Mouse (Mus musculus) CH12.LX (cell line): ENCODE results near the gene Gm26602. TPM values are rescaled to one million over a fixed set of nuclear protein-coding genes. Genes with fewer than 3 reads are reported as not detected.

Source experiments
- DNase-seq: peaks from one replicate; pipeline ENCODE4 v3.0.0-alpha.2; 2013; ENCODE audit errors: extremely low read depth
- H3K27ac ChIP-seq: 2 replicates; pipeline ENCODE4 v1.5.1; 2012; ENCODE audit warnings: low read depth, mild to moderate bottlenecking, control low read depth, moderate library complexity; ENCODE audit not compliant: insufficient read depth
- H3K27me3 ChIP-seq: replicated peaks from 2 replicates; pipeline ENCODE3; 2012; ENCODE audit warnings: inconsistent platforms
- H3K36me3 ChIP-seq, 2 experiments: replicated peaks in 1 of 2; 2 replicates each; pipeline versions ENCODE3 to v1.6.1; 2012; ENCODE audit warnings: inconsistent platforms in 1 of 2, low read length in 1 of 2, mild to moderate bottlenecking in 1 of 2, mixed read lengths in 1 of 2, moderate library complexity in 1 of 2; ENCODE audit not compliant: control insufficient read depth in 1 of 2, insufficient read depth in 1 of 2
- H3K4me1 ChIP-seq, 2 experiments: 2 replicates each; pipeline ENCODE4 v1.6.1; 2012; ENCODE audit warnings: inconsistent platforms in 1 of 2, moderate library complexity in 1 of 2; ENCODE audit not compliant: insufficient read depth in 2 of 2, control insufficient read depth in 1 of 2
- H3K4me2 ChIP-seq: 2 replicates; pipeline ENCODE4 v1.6.1; 2012; ENCODE audit warnings: low read depth, mild to moderate bottlenecking, control low read depth; ENCODE audit not compliant: poor library complexity, insufficient read depth, severe bottlenecking
- H3K4me3 ChIP-seq, 3 experiments: fragments of 150-350 bp in 1 of 3; sonication (generic) in 1 of 3; replicated peaks in 1 of 3; 2 replicates each; pipeline versions ENCODE3 to v1.5.1; 2011 to 2012; ENCODE audit warnings: low read depth in 2 of 3, low read length in 2 of 3, mild to moderate bottlenecking in 2 of 3, moderate library complexity in 2 of 3, control low read depth in 1 of 3, improper control_type of control experiment in 1 of 3, inconsistent platforms in 1 of 3, mixed read lengths in 1 of 3; ENCODE audit not compliant: poor library complexity in 1 of 3
- H3K79me2 ChIP-seq: replicated peaks from 2 replicates; pipeline ENCODE4 v1.6.1; 2012; ENCODE audit warnings: mild to moderate bottlenecking, moderate library complexity; ENCODE audit not compliant: control insufficient read depth, poor library complexity, insufficient read depth, severe bottlenecking; ENCODE audit errors: extremely low read depth
- H3K9ac ChIP-seq: 2 replicates; pipeline ENCODE4 v1.6.1; 2012; ENCODE audit warnings: low read depth, mild to moderate bottlenecking, control low read depth, moderate library complexity; ENCODE audit not compliant: insufficient read depth
- H3K9me3 ChIP-seq: replicated peaks from 2 replicates; pipeline ENCODE3; 2012; ENCODE audit warnings: low read length, inconsistent platforms, mixed read lengths
- CHD2 ChIP-seq: IDR thresholded peaks from 2 replicates; pipeline ENCODE4 v1.6.1; 2011; ENCODE audit warnings: low read length, improper control_type of control experiment
- CTCF ChIP-seq, 2 experiments: IDR thresholded peaks in 1 of 2; conservative IDR thresholded peaks in 1 of 2; 2 replicates each; pipeline ENCODE4 v1.5.1; 2011 to 2012; ENCODE audit warnings: low read depth in 2 of 2, low read length in 2 of 2, improper control_type of control experiment in 1 of 2, inconsistent platforms in 1 of 2, mild to moderate bottlenecking in 1 of 2, moderate library complexity in 1 of 2
- ELF1 ChIP-seq: IDR thresholded peaks from 2 replicates; pipeline ENCODE4 v1.6.1; 2014; ENCODE audit warnings: low read depth, mild to moderate bottlenecking, inconsistent platforms, low read length, improper control_type of control experiment
- EP300 ChIP-seq: IDR thresholded peaks from 2 replicates; pipeline ENCODE4 v1.6.1; 2011; ENCODE audit warnings: low read length, improper control_type of control experiment
- JUN ChIP-seq: IDR thresholded peaks from 2 replicates; pipeline ENCODE4 v1.6.1; 2011; ENCODE audit warnings: low read depth, mild to moderate bottlenecking, low read length, improper control_type of control experiment, moderate library complexity; ENCODE audit not compliant: insufficient read depth
- MAX ChIP-seq: IDR thresholded peaks from 2 replicates; pipeline ENCODE4 v1.6.1; 2011; ENCODE audit warnings: low read length, improper control_type of control experiment
- MXI1 ChIP-seq: IDR thresholded peaks from 2 replicates; pipeline ENCODE4 v1.6.1; 2011; ENCODE audit warnings: mild to moderate bottlenecking, low read depth, low read length, improper control_type of control experiment
- NELFE ChIP-seq: IDR thresholded peaks from 2 replicates; pipeline ENCODE4 v1.6.1; 2011; ENCODE audit warnings: low read depth, low read length, improper control_type of control experiment
- PAX5 ChIP-seq: IDR thresholded peaks from 2 replicates; pipeline ENCODE4 v1.6.1; 2012; ENCODE audit warnings: low read length, inconsistent platforms, mixed read lengths
- POLR2AphosphoS2 ChIP-seq: IDR thresholded peaks from 2 replicates; pipeline ENCODE4 v1.6.1; 2011; ENCODE audit warnings: low read depth, low read length, improper control_type of control experiment
- RCOR1 ChIP-seq: conservative IDR thresholded peaks from 2 replicates; pipeline ENCODE4 v1.6.1; 2012; ENCODE audit warnings: low read depth, mild to moderate bottlenecking, inconsistent platforms, low read length, improper control_type of control experiment
- SIN3A ChIP-seq: IDR thresholded peaks from 2 replicates; pipeline ENCODE4 v1.6.1; 2012; ENCODE audit warnings: low read length, improper control_type of control experiment, inconsistent platforms
- TBP ChIP-seq: conservative IDR thresholded peaks from 2 replicates; pipeline ENCODE4 v1.6.1; 2011; ENCODE audit warnings: low read depth, low read length, improper control_type of control experiment
- TCF12 ChIP-seq: IDR thresholded peaks from 2 replicates; pipeline ENCODE4 v1.6.1; 2014; ENCODE audit warnings: low read depth, mild to moderate bottlenecking, inconsistent platforms, low read length, improper control_type of control experiment
- ZKSCAN1 ChIP-seq: IDR thresholded peaks from 2 replicates; pipeline ENCODE4 v1.6.1; 2012; ENCODE audit warnings: low read depth, inconsistent platforms, low read length, improper control_type of control experiment, borderline replicate concordance
- ZMIZ1 ChIP-seq: IDR thresholded peaks from 2 replicates; pipeline ENCODE4 v1.6.1; 2012; ENCODE audit warnings: low read depth, mild to moderate bottlenecking, inconsistent platforms, low read length, improper control_type of control experiment
- ZNF384 ChIP-seq: IDR thresholded peaks from 2 replicates; pipeline ENCODE4 v1.6.1; 2012; ENCODE audit warnings: low read depth, low read length, improper control_type of control experiment, inconsistent platforms
- dilution Hi-C: fragments of 300-500 bp; cut with MboI; formaldehyde crosslinking; loops from 2 replicates; pipeline ENCODE4 v1.14.3; 2020; ENCODE audit warnings: low sequenced_read_pairs; ENCODE audit not compliant: extremely low pct_unique_long_range_greater_than_20kb, extremely low pct_ligation_motif_present
- in situ Hi-C: fragments of 300-500 bp; cut with MboI; formaldehyde crosslinking; loops from 3 replicates; pipeline ENCODE4 v1.14.3; 2019; ENCODE audit warnings: low sequenced_read_pairs, low pct_ligation_motif_present, low pct_unique_long_range_greater_than_20kb, mixed read lengths
- polyA plus RNA-seq: library from polyadenylated mRNA; unstranded; fragments of >175 nt; gene quantifications from 2 replicates; pipeline ENCODE4 v1.2.1, GENCODE M21; 2012; ENCODE audit warnings: low read depth; ENCODE audit not compliant: insufficient read length
- total RNA-seq, 2 experiments: library from RNA; depleted of rRNA; stranded (reverse); fragments of 300-350 nt in 1 of 2; fragments of >200 nt in 1 of 2; gene quantifications; 2 replicates each; pipeline ENCODE4 v1.2.3; 2012 to 2014

Gm26602 gene
- total and polyA plus RNA-seq, 3 experiments: 8.1 TPM; not detected in 2

DNA sequence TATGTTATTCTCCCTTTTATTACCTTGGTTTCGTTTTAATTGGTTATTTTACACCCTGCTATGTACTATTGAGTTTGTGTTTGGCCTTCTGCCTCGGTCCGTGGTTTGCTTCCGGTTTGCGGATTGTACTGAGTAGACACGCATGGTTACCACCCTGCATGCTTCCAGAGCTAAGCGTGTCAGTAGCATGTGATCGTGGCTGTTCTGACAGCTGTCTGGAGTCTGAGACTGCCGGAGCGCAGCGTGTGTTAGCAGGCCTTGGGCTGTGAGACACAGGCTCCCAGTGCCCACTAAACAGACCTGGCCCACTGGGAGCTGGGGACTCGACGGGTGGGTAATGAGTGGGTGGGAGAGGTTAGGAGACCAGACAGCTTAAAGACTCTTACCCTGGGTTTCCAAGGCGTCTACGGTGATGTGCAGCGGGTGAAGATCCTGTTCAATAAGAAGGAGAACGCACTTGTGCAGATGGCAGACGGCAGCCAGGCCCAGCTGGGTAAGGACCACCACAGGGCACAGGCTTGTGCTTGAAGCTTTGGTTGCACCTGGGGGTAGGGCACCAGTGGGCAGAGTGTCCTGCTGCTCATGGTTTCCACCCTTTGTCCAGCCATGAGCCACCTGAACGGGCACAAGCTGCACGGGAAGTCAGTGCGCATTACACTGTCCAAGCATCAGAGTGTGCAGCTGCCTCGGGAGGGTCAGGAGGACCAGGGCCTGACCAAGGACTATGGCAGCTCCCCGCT, 48.4 kb upstream of the Gm26602 start:
- Histone ChIP-seq H3K27ac (no peak overlapping the region), H3K9me3 (no peaks in the 10 kb centered on the region), H3K36me3 (peaks cover 74 to 91% of the 10 kb centered on the region in 2 experiments), H3K9ac (no peak overlapping the region), H3K4me3 (no peak overlapping the region), H3K4me2 (no peak overlapping the region), H3K79me2 (peaks cover 34% of the 10 kb centered on the region), H3K27me3 (no peaks in the 10 kb centered on the region), H3K4me1 (peaks cover 13 to 17% of the 10 kb centered on the region in 2 experiments)
- no peak for DNase-seq
- dilution Hi-C loops (no loop called here), in situ Hi-C loops (no loop called here)
- TF ChIP-seq EP300 (no peak), POLR2AphosphoS2 (peak; percentile 81; the same call in 1 of the 2 replicates)

DNA sequence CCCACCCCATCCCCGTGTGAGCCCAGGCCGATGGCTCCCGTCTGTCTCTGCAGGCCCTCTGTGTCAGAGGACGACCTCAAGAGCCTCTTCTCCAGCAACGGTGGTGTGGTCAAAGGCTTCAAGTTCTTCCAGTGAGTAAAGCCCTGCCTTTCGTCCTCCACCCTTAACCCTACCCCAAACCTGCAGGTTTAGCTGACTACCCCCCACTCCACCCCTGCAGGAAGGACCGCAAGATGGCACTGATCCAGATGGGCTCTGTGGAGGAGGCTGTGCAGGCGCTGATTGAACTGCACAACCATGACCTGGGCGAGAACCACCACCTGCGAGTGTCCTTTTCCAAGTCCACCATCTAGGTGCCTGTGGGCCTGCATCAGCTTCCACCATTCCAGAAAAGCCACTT, 47.7 kb upstream of the Gm26602 start:
- Histone ChIP-seq H3K4me1 (peaks cover 6 to 10% of the 10 kb centered on the region in 2 experiments), H3K4me2 (no peak overlapping the region), H3K9me3 (no peaks in the 10 kb centered on the region), H3K36me3 (peaks cover 67 to 87% of the 10 kb centered on the region in 2 experiments), H3K4me3 (no peak overlapping the region), H3K9ac (no peak overlapping the region), H3K79me2 (peaks cover 27% of the 10 kb centered on the region), H3K27me3 (no peaks in the 10 kb centered on the region), H3K27ac (no peak overlapping the region)
- in situ Hi-C loops: no loop called here
- dilution Hi-C loops: no loop called here
- DNase-seq: no peak
- TF ChIP-seq ZKSCAN1: no peak
- no peak for TF ChIP-seq JUN
- no peak for TF ChIP-seq EP300

DNA sequence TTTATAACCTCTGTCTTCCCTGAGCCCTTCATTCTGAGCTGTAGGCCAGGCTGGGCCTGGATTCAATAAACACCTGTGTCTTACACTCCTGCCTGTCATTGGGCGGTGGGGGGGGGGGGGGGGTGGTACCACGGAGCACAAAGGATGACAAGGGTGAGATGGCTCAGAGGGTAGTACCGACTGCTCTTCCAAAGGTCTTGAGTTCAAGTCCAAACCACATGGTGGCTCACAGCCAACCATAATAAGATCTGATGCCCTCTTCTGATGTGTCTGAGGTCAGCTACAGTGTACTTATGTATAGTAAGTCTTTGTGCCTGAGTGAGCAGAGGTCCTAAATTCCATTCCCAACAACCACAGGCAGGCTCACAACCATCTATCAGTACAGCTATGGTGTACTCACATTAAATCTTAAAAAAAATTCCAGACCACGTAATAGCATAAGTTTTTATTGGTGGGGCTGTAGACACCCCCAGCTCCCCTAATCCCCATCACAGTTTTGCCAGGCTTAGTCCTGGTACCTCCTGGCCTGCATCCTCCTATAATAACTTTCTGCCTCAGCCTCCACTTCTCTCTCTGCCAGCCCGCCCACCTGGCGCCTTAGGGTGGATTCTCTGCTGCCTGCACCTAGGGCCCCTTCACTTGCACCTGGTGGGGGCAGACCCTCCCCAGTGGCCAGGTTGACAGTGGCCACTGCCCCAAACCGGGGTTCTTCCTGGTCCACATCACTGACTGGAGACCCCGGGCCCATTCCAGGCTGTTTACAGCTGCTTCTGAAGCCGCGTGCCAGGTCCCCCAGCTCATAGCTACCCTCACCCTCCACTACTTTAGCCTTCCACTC, 46.1 kb upstream of the Gm26602 start:
- no peak overlapping the region for H3K27ac ChIP-seq
- no peak overlapping the region for H3K4me2 ChIP-seq
- TF ChIP-seq MXI1 (0 out of 2 replicates have a peak, but pooled peaks have one; percentile 32), PAX5 (no peak), ZMIZ1 (peak; percentile 77), ELF1 (no peak), TCF12 (no peak), TBP (no peak), NELFE (0 out of 2 replicates have a peak, but pooled peaks have one; percentile 18), CTCF (conservative IDR thresholded peaks at IDR 0.05 in 1 of 2, IDR thresholded peaks at IDR 0.05 in 1 of 2; ENCODE audit: low read depth in 2 of 2, low read length in 2 of 2) (no peak), RCOR1 (0 out of 2 replicates have a peak, but pooled peaks have one; percentile 65), ZNF384 (no peak), SIN3A (0 out of 2 replicates have a peak, but pooled peaks have one; percentile 52), CHD2 (no peak), MAX (no peak)
- DNase-seq: no peak
- no peak overlapping the region for H3K4me3 ChIP-seq
- peaks cover 50 to 75% of the 10 kb centered on the region in 2 experiments for H3K36me3 ChIP-seq
- no peaks in the 10 kb centered on the region for H3K27me3 ChIP-seq
- no peaks in the 10 kb centered on the region for H3K9me3 ChIP-seq
- H3K9ac ChIP-seq: no peak overlapping the region
- H3K4me1 ChIP-seq: peaks cover 0 to 5% of the 10 kb centered on the region in 2 experiments; a peak in 1 of 4 replicates
- dilution Hi-C loops: no loop called here
- in situ Hi-C loops: no loop called here
- peaks cover 11% of the 10 kb centered on the region for H3K79me2 ChIP-seq
